ENCODE assay signal across 24 mouse cellular contexts in genomic region chr2:125901426-125901825, GRCm38 (mm10). TPM values are rescaled to one million over a fixed set of nuclear protein-coding genes. Genes with fewer than 3 reads are reported as not detected.
DNase-seq lines count a peak whose midpoint lies in the region; ATAC-seq lines count a peak whose summit lies in the region.
"Had no signal": no experiment of that assay in that cellular context is flagged by ENCODE, and none has a peak within 500 bp of the region (broad histone marks: within the 10 kb centered on the region; RNA-seq: fewer than 3 reads in every experiment).

No protein-coding gene starts in this region.

- H3K4me3 ChIP-seq in liver, embryonic 11.5 days (ENCODE audit: low read depth, low read length) = no peak overlapping the region
- no peak overlapping the region for H3K4me3 ChIP-seq in liver, embryonic 16.5 days (ENCODE audit: low read depth, low read length)
- H3K4me3 ChIP-seq: embryonic facial prominence, embryonic 13.5 days; hindbrain, embryonic 12.5 days; kidney, embryonic 15.5 days; limb, embryonic 12.5 days; midbrain, embryonic 15.5 days; neural tube, embryonic 13.5 days had no signal

- peak overlapping the region; percentile 76 for H3K27ac ChIP-seq in liver, embryonic 11.5 days (ENCODE audit: low read depth, low read length)
- H3K27ac ChIP-seq in liver, embryonic 16.5 days (ENCODE audit: low read length) = peak overlapping the region; percentile 79
- H3K27ac ChIP-seq: embryonic facial prominence, embryonic 13.5 days; hindbrain, embryonic 12.5 days; kidney, embryonic 15.5 days; limb, embryonic 12.5 days; midbrain, embryonic 15.5 days; neural tube, embryonic 13.5 days had no signal

- H3K9ac ChIP-seq in liver, embryonic 11.5 days (ENCODE audit: low read depth, low read length) = no peak overlapping the region
- H3K9ac ChIP-seq in liver, embryonic 16.5 days (ENCODE audit: low read depth, low read length) = no peak overlapping the region
- H3K9ac ChIP-seq: embryonic facial prominence, embryonic 13.5 days; hindbrain, embryonic 12.5 days; kidney, embryonic 15.5 days; limb, embryonic 12.5 days; midbrain, embryonic 15.5 days; neural tube, embryonic 13.5 days had no signal

- H3K27me3 ChIP-seq in liver, embryonic 11.5 days (replicated peaks; ENCODE audit: control insufficient read depth, insufficient read depth, low read length) = no peaks in the 10 kb centered on the region
- no peaks in the 10 kb centered on the region for H3K27me3 ChIP-seq in liver, embryonic 16.5 days (ENCODE audit: control insufficient read depth, insufficient read depth, low read depth, low read length)
- H3K27me3 ChIP-seq: embryonic facial prominence, embryonic 13.5 days; hindbrain, embryonic 12.5 days; kidney, embryonic 15.5 days; limb, embryonic 12.5 days; midbrain, embryonic 15.5 days; neural tube, embryonic 13.5 days had no signal

- 86% methylated on average over 3 of the region's 3 CpGs for WGBS in liver, embryonic 11.5 days
- WGBS in liver, embryonic 16.5 days (ENCODE audit: insufficient replicate concordance) = 71% methylated on average over 3 of the region's 3 CpGs

- H3K36me3 ChIP-seq in liver, embryonic 11.5 days (ENCODE audit: control insufficient read depth, insufficient read depth, low read length) = no peaks in the 10 kb centered on the region
- no peaks in the 10 kb centered on the region for H3K36me3 ChIP-seq in liver, embryonic 16.5 days (ENCODE audit: control insufficient read depth, insufficient read depth)
- H3K36me3 ChIP-seq: hindbrain, embryonic 12.5 days; midbrain, embryonic 15.5 days had no signal

- no peak for ATAC-seq in liver, embryonic 11.5 days (replicated peaks; ENCODE audit: low FRiP score)
- ATAC-seq in erythroblast, adult 5-6 weeks (replicated peaks; ENCODE audit: low FRiP score, poor library complexity, severe bottlenecking) = peak; percentile 29; the same call in 1 of the 2 replicates
- ATAC-seq in liver, embryonic 16.5 days (ENCODE audit: low read depth) = no peak
- ATAC-seq: forebrain, embryonic 16.5 days; intestine, postnatal 0 days; midbrain, embryonic 15.5 days had no signal

- DNase-seq in adrenal gland, adult (ENCODE audit: inconsistent age in 2 of 2, low spot score in 1 of 2) = peak; percentile 56 to 84
- no peak for DNase-seq in adrenal gland, postnatal 25 days
- DNase-seq in liver, embryonic 11.5 days (ENCODE audit: low spot score) = no peak
- DNase-seq in liver = no peak
- no peak for DNase-seq in gastrocnemius, adult 8-10 months (ENCODE audit: low spot score in 2 of 2)
- no peak for DNase-seq in cerebellum, postnatal 36 days
- DNase-seq: cerebellum, adult 11-12 months; cerebellum, postnatal 14 days; embryo, embryonic 11 days; heart, postnatal 10 days; kidney, postnatal 36 days; layer of hippocampus, postnatal 36 days; lung, adult 2 months; thymus, postnatal 25 days had no signal

- H3K4me2 ChIP-seq in liver, embryonic 11.5 days = no peak overlapping the region
- peak overlapping the region; percentile 54; the same call in 1 of the 2 replicates for H3K4me2 ChIP-seq in liver, embryonic 16.5 days (ENCODE audit: low read depth, low read length)
- H3K4me2 ChIP-seq: embryonic facial prominence, embryonic 13.5 days; hindbrain, embryonic 12.5 days; kidney, embryonic 15.5 days; limb, embryonic 12.5 days; midbrain, embryonic 15.5 days; neural tube, embryonic 13.5 days had no signal

- no peaks in the 10 kb centered on the region for H3K9me3 ChIP-seq in liver, embryonic 11.5 days (ENCODE audit: control insufficient read depth, low read length)
- no peaks in the 10 kb centered on the region for H3K9me3 ChIP-seq in liver, embryonic 16.5 days (replicated peaks; ENCODE audit: control insufficient read depth, low read length)
- H3K9me3 ChIP-seq: embryonic facial prominence, embryonic 13.5 days; hindbrain, embryonic 12.5 days; kidney, embryonic 15.5 days; limb, embryonic 12.5 days; midbrain, embryonic 15.5 days; neural tube, embryonic 13.5 days had no signal

- H3K4me1 ChIP-seq in liver, embryonic 11.5 days (replicated peaks; ENCODE audit: control insufficient read depth, insufficient read depth, low read length) = peaks cover 13% of the 10 kb centered on the region
- H3K4me1 ChIP-seq in liver, embryonic 16.5 days (ENCODE audit: control insufficient read depth, low read depth, low read length) = peaks cover 16% of the 10 kb centered on the region
- H3K4me1 ChIP-seq: embryonic facial prominence, embryonic 13.5 days; hindbrain, embryonic 12.5 days; kidney, embryonic 15.5 days; limb, embryonic 12.5 days; midbrain, embryonic 15.5 days; neural tube, embryonic 13.5 days had no signal

RNA-seq across cellular contexts. Expression of gene Cops2, which starts 42.5 kb away (rescaled TPM):
- 128 and 139 TPM in 2 replicates for total RNA-seq in adrenal gland, postnatal 25 days (2021)
- polyA plus RNA-seq in liver, embryonic 11.5 days (2014; fragmentation: Nextera tagmentation; extraction: Ambion mirVana) = 83.3 and 93.9 TPM in 2 replicates
- 39.5 and 64.4 TPM in 2 replicates for total RNA-seq in erythroblast, adult 5-6 weeks (2015; ENCODE audit: low replicate concordance)
- total RNA-seq in erythroblast, adult 5-6 weeks (2017; ENCODE audit: low replicate concordance) = 51.2 and 78.9 TPM in 2 replicates
- 35.6 and 40.1 TPM in 2 replicates for polyA plus RNA-seq in liver, embryonic 16.5 days (2015; fragmentation: Nextera tagmentation; extraction: Ambion mirVana)
- 100 to 1,000 TPM in 2 of 4 experiments, 10 to 100 TPM in 2; 92.1 to 111 (median 103) TPM for total RNA-seq in gastrocnemius, adult 8-10 months (2022)

RNA-seq across cellular contexts. Expression of gene Galk2, which starts 42.5 kb away (rescaled TPM):
- 77.6 and 102 TPM in 2 replicates for total RNA-seq in adrenal gland, postnatal 25 days (2021)
- polyA plus RNA-seq in liver, embryonic 11.5 days (2014; fragmentation: Nextera tagmentation; extraction: Ambion mirVana) = 23.6 and 24.0 TPM in 2 replicates
- 5.0 and 10.7 TPM in 2 replicates for total RNA-seq in erythroblast, adult 5-6 weeks (2015; ENCODE audit: low replicate concordance)
- total RNA-seq in erythroblast, adult 5-6 weeks (2017; ENCODE audit: low replicate concordance) = 2.9 and 7.2 TPM in 2 replicates
- 8.4 and 9.4 TPM in 2 replicates for polyA plus RNA-seq in liver, embryonic 16.5 days (2015; fragmentation: Nextera tagmentation; extraction: Ambion mirVana)
- 1 to 10 TPM; 2.2 to 4.0 (median 3.1) TPM for total RNA-seq in gastrocnemius, adult 8-10 months (2022)

Comparison
In these comparisons a context has a peak if more than half of its experiments do, and no peak if none do; other contexts are left out.
1. DNase-seq: peak in adrenal gland, adult (2 of 2); none in adrenal gland, postnatal 25 days (single experiment), liver, embryonic 11.5 days (single experiment), liver (single experiment), gastrocnemius, adult 8-10 months (0 of 2) and cerebellum, postnatal 36 days (0 of 2).